Mouse (Mus musculus): Measurements from ENCODE around the gene Nmbr. TPM values are rescaled to one million over a fixed set of nuclear protein-coding genes. Genes with fewer than 3 reads are reported as not detected.

Nmbr gene
- polyA plus RNA-seq, 1 experiment = 0.38 TPM

GRCm38 (mm10) chr10:14770227-14770910, 65.0 kb downstream of the Nmbr start:
- 91% methylated on average over 10 of the region's 10 CpGs for WGBS
- no peak for TF ChIP-seq CTCF (conservative IDR thresholded peaks at IDR 0.05; ENCODE audit: insufficient read depth, insufficient read length, low read depth, low read length)
- TF ChIP-seq POLR2A (IDR thresholded peaks at IDR 0.05; ENCODE audit: low read depth, low read length) = no peak
- Histone ChIP-seq H3K27me3 (replicated peaks; ENCODE audit: control insufficient read depth, insufficient read depth, low read length) (no peaks in the 10 kb centered on the region), H3K4me1 (ENCODE audit: control insufficient read depth, insufficient read depth, low read length) (no peaks in the 10 kb centered on the region), H3K4me3 (ENCODE audit: insufficient read depth, low read depth, low read length) (no peak overlapping the region), H3K27ac (ENCODE audit: insufficient read depth, low read depth, low read length) (no peak overlapping the region), H3K36me3 (ENCODE audit: control insufficient read depth, insufficient read depth, low read length) (no peaks in the 10 kb centered on the region)
- DNase-seq = no peak

GRCm38 (mm10) chr10:14774499-14774898, 69.1 kb downstream of the Nmbr start:
- Histone ChIP-seq H3K4me3 (ENCODE audit: insufficient read depth, low read depth, low read length) (no peak overlapping the region), H3K36me3 (ENCODE audit: control insufficient read depth, insufficient read depth, low read length) (no peaks in the 10 kb centered on the region), H3K27me3 (replicated peaks; ENCODE audit: control insufficient read depth, insufficient read depth, low read length) (no peaks in the 10 kb centered on the region), H3K4me1 (ENCODE audit: control insufficient read depth, insufficient read depth, low read length) (no peaks in the 10 kb centered on the region), H3K27ac (ENCODE audit: insufficient read depth, low read depth, low read length) (no peak overlapping the region)
- TF ChIP-seq CTCF (conservative IDR thresholded peaks at IDR 0.05; ENCODE audit: insufficient read depth, insufficient read length, low read depth, low read length) = no peak
- TF ChIP-seq POLR2A (IDR thresholded peaks at IDR 0.05; ENCODE audit: low read depth, low read length) = no peak
- 86% methylated on average over 2 of the region's 2 CpGs for WGBS
- DNase-seq = no peak

- DNase-seq = no peak
- no peak for TF ChIP-seq CTCF (conservative IDR thresholded peaks at IDR 0.05; ENCODE audit: insufficient read depth, insufficient read length, low read depth, low read length)
- no peak for TF ChIP-seq POLR2A (IDR thresholded peaks at IDR 0.05; ENCODE audit: low read depth, low read length)
- Histone ChIP-seq H3K4me3 (ENCODE audit: insufficient read depth, low read depth, low read length) (no peak overlapping the region), H3K27ac (ENCODE audit: insufficient read depth, low read depth, low read length) (no peak overlapping the region), H3K27me3 (replicated peaks; ENCODE audit: control insufficient read depth, insufficient read depth, low read length) (no peaks in the 10 kb centered on the region), H3K36me3 (ENCODE audit: control insufficient read depth, insufficient read depth, low read length) (no peaks in the 10 kb centered on the region), H3K4me1 (ENCODE audit: control insufficient read depth, insufficient read depth, low read length) (no peaks in the 10 kb centered on the region)
- 60% methylated on average over 2 of the region's 2 CpGs for WGBS
Observed at GRCm38 (mm10) chr10:14789969-14790368, 84.6 kb downstream of the Nmbr start.

- no peak overlapping the region for H3K4me3 ChIP-seq (ENCODE audit: insufficient read depth, low read depth, low read length)
- no peaks in the 10 kb centered on the region for H3K27me3 ChIP-seq (replicated peaks; ENCODE audit: control insufficient read depth, insufficient read depth, low read length)
- DNase-seq = no peak
- WGBS = 46% methylated on average over 4 of the region's 4 CpGs
- no peak overlapping the region for H3K27ac ChIP-seq (ENCODE audit: insufficient read depth, low read depth, low read length)
- H3K4me1 ChIP-seq (ENCODE audit: control insufficient read depth, insufficient read depth, low read length) = no peaks in the 10 kb centered on the region
- no peak for TF ChIP-seq CTCF (conservative IDR thresholded peaks at IDR 0.05; ENCODE audit: insufficient read depth, insufficient read length, low read depth, low read length)
- no peak for TF ChIP-seq POLR2A (IDR thresholded peaks at IDR 0.05; ENCODE audit: low read depth, low read length)
- no peaks in the 10 kb centered on the region for H3K36me3 ChIP-seq (ENCODE audit: control insufficient read depth, insufficient read depth, low read length)
Observed at GRCm38 (mm10) chr10:14816970-14817369, 111.6 kb downstream of the Nmbr start.

Other genes with a start within 250 kb of the Nmbr start
- gene Adgrg6, start 159.9 kb upstream of the Nmbr start, polyA plus RNA-seq (2012; rRNA removed) = 1.1 and 1.9 TPM in 2 replicates
- gene Vta1, start within 50 bp of the Nmbr start, polyA plus RNA-seq (2012; rRNA removed) = 77.7 and 82.5 TPM in 2 replicates
- not detected in 2 replicates for gene Gje1, start 12.6 kb downstream of the Nmbr start, polyA plus RNA-seq (2012; rRNA removed)